Mouse (Mus musculus) liver, embryonic 11.5 days (tissue): ENCODE measurements around the gene Gm10842. TPM values are rescaled to one million over a fixed set of nuclear protein-coding genes. Genes with fewer than 3 reads are reported as not detected.
A peak's percentile ranks its signal among the peaks of the same experiment; 100 is the strongest.

Source experiments
- ATAC-seq: fragments of 200-750 bp; cut with Nextera tagmentation; replicated peaks from 2 replicates; pipeline ENCODE4 v1.8.0; 2017; ENCODE audit warnings: moderate number of reproducible peaks, mild to moderate bottlenecking, moderate TSS enrichment, moderate library complexity; ENCODE audit not compliant: low FRiP score
- DNase-seq: peaks from one replicate; pipeline ENCODE4 v3.0.0-alpha.2; 2017; ENCODE audit warnings: low spot score
- H3K27ac ChIP-seq: fragments of 300-500 bp; sonication (generic); 2 replicates; pipeline ENCODE4 v1.5.1; 2014; ENCODE audit warnings: mild to moderate bottlenecking, low read depth, low read length, control low read depth
- H3K27me3 ChIP-seq: fragments of 300-500 bp; sonication (generic); replicated peaks from 2 replicates; pipeline ENCODE4 v1.6.1; 2014; ENCODE audit warnings: low read length, mixed read lengths; ENCODE audit not compliant: control insufficient read depth, insufficient read depth
- H3K36me3 ChIP-seq: fragments of 300-500 bp; sonication (generic); 2 replicates; pipeline ENCODE4 v1.6.1; 2014; ENCODE audit warnings: mild to moderate bottlenecking, low read length, moderate library complexity, mixed read lengths; ENCODE audit not compliant: control insufficient read depth, insufficient read depth
- H3K4me1 ChIP-seq: fragments of 300-500 bp; sonication (generic); replicated peaks from 2 replicates; pipeline ENCODE4 v1.6.1; 2014; ENCODE audit warnings: low read length, mixed read lengths; ENCODE audit not compliant: control insufficient read depth, insufficient read depth
- H3K4me2 ChIP-seq: fragments of 300-500 bp; sonication (generic); 2 replicates; pipeline ENCODE4 v1.6.1; 2014; ENCODE audit warnings: mild to moderate bottlenecking, control low read depth, moderate library complexity
- H3K4me3 ChIP-seq: fragments of 300-500 bp; sonication (generic); 2 replicates; pipeline ENCODE4 v1.5.1; 2014; ENCODE audit warnings: low read depth, low read length, control low read depth
- H3K9ac ChIP-seq: fragments of 300-500 bp; sonication (generic); 2 replicates; pipeline ENCODE4 v1.6.1; 2014; ENCODE audit warnings: low read depth, low read length, control low read depth
- H3K9me3 ChIP-seq: fragments of 300-500 bp; sonication (generic); 2 replicates; pipeline ENCODE4 v1.6.1; 2016; ENCODE audit warnings: low read length, inconsistent platforms, mixed read lengths; ENCODE audit not compliant: control insufficient read depth
- WGBS: fragments of 180-500 bp; shearing (Covaris S2); extraction: QIAGEN DNeasy Blood & Tissue Kit; methylation state at CpG from one replicate; pipeline ENCODE4 v1.1.7; 2014; 5-methylcytosine and 5-hydroxymethylcytosine counted together
- polyA plus RNA-seq: library from polyadenylated mRNA; unstranded; fragments of >200 nt; fragmentation: Nextera tagmentation; extraction: Ambion mirVana; gene quantifications from 2 replicates; pipeline ENCODE4 v1.2.1, GENCODE M21; 2014

Gene Gm10842
- polyA plus RNA-seq, 1 experiment from 2014 or later: not detected

DNA sequence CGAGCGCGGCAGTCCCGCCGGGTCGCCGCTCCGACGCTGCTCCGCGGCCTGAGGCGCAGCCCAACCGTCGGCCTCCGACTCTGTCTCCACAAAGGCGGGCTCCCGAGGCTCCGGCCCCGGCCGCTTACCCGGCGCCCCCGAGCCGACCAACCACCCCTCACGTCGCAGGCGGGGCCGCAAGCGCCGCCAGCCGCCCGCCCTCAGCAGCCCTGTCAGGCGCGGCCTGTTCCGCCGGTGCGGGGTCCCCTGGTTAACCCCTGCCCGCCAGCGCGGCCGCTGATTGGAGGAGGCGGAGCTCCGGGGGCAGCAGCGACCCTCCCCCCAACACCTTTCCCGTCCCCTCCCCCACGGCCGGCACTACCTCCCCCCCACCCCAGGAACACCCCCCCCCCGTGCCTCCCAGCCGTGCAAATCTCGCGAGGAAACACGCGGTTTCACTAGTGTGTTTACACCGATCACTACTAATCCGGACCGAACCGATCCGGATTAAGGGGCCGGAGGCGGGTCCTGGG lies 34.5 kb downstream of the Gm10842 start:
- ATAC-seq (peak; percentile 96), DNase-seq (peak; percentile 92)
- Histone ChIP-seq H3K4me3 (peak overlapping the region; percentile 87), H3K4me1 (peaks cover 10% of the 10 kb centered on the region), H3K9ac (peak overlapping the region; percentile 91), H3K9me3 (no peaks in the 10 kb centered on the region), H3K36me3 (peaks cover 9% of the 10 kb centered on the region; the same call in 1 of the 2 replicates), H3K27me3 (no peaks in the 10 kb centered on the region), H3K4me2 (peak overlapping the region; percentile 70), H3K27ac (peak overlapping the region; percentile 97)
- WGBS: 1% methylated on average over 58 of the region's 60 CpGs

DNA sequence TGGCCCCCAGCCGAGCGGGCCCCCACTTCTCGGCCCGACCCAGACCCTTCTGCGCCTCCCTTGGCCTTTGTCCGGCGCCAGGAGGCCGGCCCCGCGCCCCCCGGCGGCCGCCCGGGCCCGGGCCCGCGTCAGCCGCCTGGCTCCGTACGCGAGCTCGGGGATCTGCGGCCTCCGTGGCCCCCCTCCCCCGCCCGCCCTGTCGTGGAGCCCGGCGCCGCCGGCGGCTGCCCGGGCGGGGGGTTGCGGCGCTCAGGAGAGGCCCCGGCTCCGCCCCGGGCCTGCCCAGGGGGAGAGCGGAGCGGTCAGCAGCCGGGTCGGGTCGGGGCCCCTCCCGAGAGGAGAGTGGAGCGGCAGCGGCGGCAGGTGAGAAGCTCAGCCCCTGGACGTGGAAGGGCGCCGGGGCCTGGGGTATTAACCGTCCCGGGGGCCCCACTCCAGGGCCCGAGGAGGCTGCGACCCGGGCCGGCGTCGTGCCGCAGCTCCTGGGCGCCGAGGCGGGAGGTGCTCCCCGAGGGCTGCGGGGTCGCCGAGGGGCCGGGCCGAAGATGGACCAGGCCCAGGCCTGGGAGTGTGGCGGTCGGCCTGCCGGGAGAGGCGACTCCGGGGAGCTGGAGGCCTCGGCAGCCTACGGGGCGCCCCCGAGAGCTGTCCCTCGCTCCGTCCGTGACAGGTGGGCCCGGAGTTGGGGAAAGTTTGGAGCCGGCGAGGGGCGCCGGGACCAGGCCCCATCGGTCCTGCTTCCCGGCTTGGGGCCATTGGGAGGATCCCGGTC lies 35.2 kb downstream of the Gm10842 start:
- Histone ChIP-seq H3K4me3 (peak overlapping the region; percentile 87), H3K27ac (peak overlapping the region; percentile 97), H3K4me2 (peak overlapping the region; percentile 81), H3K27me3 (no peaks in the 10 kb centered on the region), H3K4me1 (peaks cover 10% of the 10 kb centered on the region), H3K36me3 (peaks cover 9% of the 10 kb centered on the region; the same call in 1 of the 2 replicates), H3K9me3 (no peaks in the 10 kb centered on the region), H3K9ac (peak overlapping the region; percentile 91)
- 2% methylated on average over 88 of the region's 89 CpGs for WGBS
- ATAC-seq: peak; percentile 44
- DNase-seq: peak; percentile 72

DNA sequence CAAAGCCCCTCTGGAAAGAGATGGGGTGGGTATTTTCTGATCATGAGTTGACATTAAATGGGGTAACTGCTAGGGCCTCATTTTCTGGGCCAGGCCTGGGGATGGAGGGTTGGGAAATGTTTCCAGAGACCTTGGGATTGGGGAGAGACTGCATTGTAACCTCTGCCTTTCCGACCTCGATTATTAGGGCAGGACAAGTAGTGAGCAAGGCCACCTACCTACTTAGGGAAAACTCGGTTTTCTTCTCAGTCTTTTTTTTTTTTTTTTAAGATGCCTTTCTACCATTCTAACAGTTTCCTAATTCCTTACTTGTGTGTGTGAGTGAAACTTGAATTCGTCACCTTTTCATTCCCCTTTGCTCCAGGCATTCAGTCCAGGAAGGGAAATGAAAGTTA lies 35.8 kb downstream of the Gm10842 start:
- Histone ChIP-seq H3K4me1 (peaks cover 10% of the 10 kb centered on the region), H3K4me2 (peak overlapping the region; percentile 81), H3K27me3 (no peaks in the 10 kb centered on the region), H3K27ac (peak overlapping the region; percentile 97), H3K36me3 (peaks cover 9% of the 10 kb centered on the region; the same call in 1 of the 2 replicates), H3K9ac (peak overlapping the region; percentile 91), H3K4me3 (peak overlapping the region; percentile 87), H3K9me3 (no peaks in the 10 kb centered on the region)
- DNase-seq: no peak
- WGBS: 6% methylated on average over 4 of the region's 4 CpGs
- no peak for ATAC-seq

- Histone ChIP-seq H3K4me1 (peaks cover 10% of the 10 kb centered on the region), H3K4me3 (no peak overlapping the region), H3K36me3 (peaks cover 9% of the 10 kb centered on the region; the same call in 1 of the 2 replicates), H3K9me3 (no peaks in the 10 kb centered on the region), H3K27me3 (no peaks in the 10 kb centered on the region), H3K4me2 (no peak overlapping the region), H3K9ac (no peak overlapping the region), H3K27ac (no peak overlapping the region)
- WGBS: 89% methylated on average over 3 of the region's 3 CpGs
- ATAC-seq: no peak
- no peak for DNase-seq
Observed at GRCm38 (mm10) chr11:105184678-105185077, 38.0 kb downstream of the Gm10842 start.

- ATAC-seq (no peak), DNase-seq (no peak)
- Histone ChIP-seq H3K4me3 (no peak overlapping the region), H3K27ac (no peak overlapping the region), H3K9ac (no peak overlapping the region), H3K36me3 (peaks cover 7% of the 10 kb centered on the region; the same call in 1 of the 2 replicates), H3K4me2 (no peak overlapping the region), H3K4me1 (0 out of 2 replicates have a peak, but pooled peaks cover 2% of the 10 kb centered on the region), H3K9me3 (no peaks in the 10 kb centered on the region), H3K27me3 (no peaks in the 10 kb centered on the region)
- 86% methylated on average over 3 of the region's 3 CpGs for WGBS
Observed at GRCm38 (mm10) chr11:105192186-105192585, 45.5 kb downstream of the Gm10842 start.

Other genes with a start within 250 kb of the Gm10842 start
- gene Efcab3, start 83.3 kb upstream of the Gm10842 start, polyA plus RNA-seq: 0.32 TPM in 1 of 2 replicates, not detected in the other
- 46.2 and 46.9 TPM in 2 replicates for gene Mettl2, start 20.5 kb upstream of the Gm10842 start, polyA plus RNA-seq
- gene Tlk2, start 31.9 kb downstream of the Gm10842 start, polyA plus RNA-seq: 16.1 and 18.2 TPM in 2 replicates
- 3.3 and 4.8 TPM in 2 replicates for gene Mrc2, start 145.8 kb downstream of the Gm10842 start, polyA plus RNA-seq